Mouse (Mus musculus): Measurements from ENCODE around the gene Gm49387. TPM values are rescaled to one million over a fixed set of nuclear protein-coding genes. Genes with fewer than 3 reads are reported as not detected.

Gm49387 gene
- polyA plus RNA-seq, 1 experiment from 2014 or later: not detected

DNA sequence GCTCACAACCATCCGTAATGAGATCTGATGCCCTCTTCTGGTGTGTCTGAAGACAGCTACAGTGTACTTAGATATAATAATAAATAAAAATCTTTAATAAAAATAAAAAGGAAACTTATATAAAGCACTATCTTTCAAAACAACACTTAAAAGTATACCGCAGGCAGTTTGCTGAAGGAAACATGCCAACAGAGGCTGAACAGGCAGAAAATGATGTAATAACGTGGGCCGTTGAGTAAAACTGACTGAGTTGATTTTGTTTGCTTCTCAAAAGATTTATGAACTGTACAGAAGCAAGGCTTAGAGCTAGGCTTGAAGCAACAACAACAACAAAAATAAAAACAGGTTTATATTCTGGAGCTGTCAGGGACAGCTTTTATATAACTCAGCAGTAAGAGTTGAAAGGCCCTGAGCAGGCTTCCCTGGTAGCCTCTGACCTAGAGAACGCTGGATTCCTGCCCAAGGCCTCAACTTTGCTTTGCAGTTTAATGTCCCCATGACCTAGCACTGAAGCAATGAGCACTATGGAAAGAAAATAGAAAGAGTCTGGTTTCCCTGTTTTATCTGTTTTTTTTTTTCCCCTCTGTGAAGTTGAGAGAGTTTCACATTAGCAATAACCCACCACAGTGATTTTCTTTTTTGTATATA, 3.6 kb upstream of the Gm49387 start:
- no peak overlapping the region for H3K4me2 ChIP-seq (ENCODE audit: low read length)
- TF ChIP-seq CTCF (IDR thresholded peaks at IDR 0.05; ENCODE audit: low read depth): no peak
- H3K27ac ChIP-seq: no peak overlapping the region
- no peak for DNase-seq (ENCODE audit: low spot score)
- no peaks in the 10 kb centered on the region for H3K36me3 ChIP-seq (ENCODE audit: insufficient read depth, low read length)
- no peaks in the 10 kb centered on the region for H3K9me3 ChIP-seq (replicated peaks; ENCODE audit: low read length)
- WGBS: 62% methylated on average over 4 of the region's 5 CpGs
- H3K27me3 ChIP-seq (ENCODE audit: insufficient read depth, low read length): no peaks in the 10 kb centered on the region
- no peak overlapping the region for H3K4me3 ChIP-seq (replicated peaks; ENCODE audit: low read depth, low read length)
- H3K9ac ChIP-seq (ENCODE audit: low read depth, low read length): no peak overlapping the region
- 0 out of 2 replicates have a peak, but pooled peaks cover 4% of the 10 kb centered on the region for H3K4me1 ChIP-seq (replicated peaks; ENCODE audit: insufficient read depth, low read length)
- no peak for ATAC-seq (replicated peaks; ENCODE audit: low FRiP score, low read depth)

DNA sequence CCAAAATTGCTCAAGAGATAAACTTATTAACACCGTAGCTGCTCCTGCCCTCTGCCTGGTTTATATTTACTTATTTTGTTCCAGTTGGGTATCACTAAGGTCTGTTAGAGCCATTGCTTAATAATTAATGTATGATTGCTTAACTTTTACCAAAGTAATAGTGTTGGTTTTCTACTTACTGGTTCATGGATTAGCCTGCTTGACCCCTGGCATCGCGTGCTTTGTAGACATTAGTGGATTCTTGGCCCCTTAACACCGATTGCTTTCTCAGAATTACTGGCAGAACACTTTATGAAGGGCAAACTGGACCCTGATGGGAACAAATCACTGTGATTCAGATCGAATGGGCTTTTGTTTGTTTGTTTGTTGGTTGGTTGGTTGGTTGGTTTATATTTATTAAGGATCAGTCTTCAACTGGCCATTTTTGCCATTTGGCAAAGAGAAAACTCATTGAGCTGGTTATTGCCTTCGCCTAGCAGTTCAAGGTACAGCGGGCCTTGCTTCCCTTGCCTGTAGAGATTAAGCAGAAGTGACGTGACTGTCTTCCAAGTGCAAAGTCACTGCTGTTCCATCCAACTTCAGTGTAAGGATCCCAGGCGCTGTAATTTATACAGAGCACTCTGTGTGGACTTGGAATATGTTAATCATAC, 953 bp upstream of the Gm49387 start:
- no peaks in the 10 kb centered on the region for H3K9me3 ChIP-seq (replicated peaks; ENCODE audit: low read length)
- WGBS: 55% methylated on average over 9 of the region's 9 CpGs
- no peak for TF ChIP-seq CTCF (IDR thresholded peaks at IDR 0.05; ENCODE audit: low read depth)
- no peaks in the 10 kb centered on the region for H3K36me3 ChIP-seq (ENCODE audit: insufficient read depth, low read length)
- peak; percentile 43 for DNase-seq (ENCODE audit: low spot score)
- peak overlapping the region; percentile 56 for H3K9ac ChIP-seq (ENCODE audit: low read depth, low read length)
- H3K4me3 ChIP-seq (replicated peaks; ENCODE audit: low read depth, low read length): peak overlapping the region; percentile 52
- peak overlapping the region; percentile 83 for H3K27ac ChIP-seq
- peak overlapping the region; percentile 94 for H3K4me2 ChIP-seq (ENCODE audit: low read length)
- H3K4me1 ChIP-seq (replicated peaks; ENCODE audit: insufficient read depth, low read length): 0 out of 2 replicates have a peak, but pooled peaks cover 4% of the 10 kb centered on the region
- no peaks in the 10 kb centered on the region for H3K27me3 ChIP-seq (ENCODE audit: insufficient read depth, low read length)
- ATAC-seq (replicated peaks; ENCODE audit: low FRiP score, low read depth): peak; percentile 59

DNA sequence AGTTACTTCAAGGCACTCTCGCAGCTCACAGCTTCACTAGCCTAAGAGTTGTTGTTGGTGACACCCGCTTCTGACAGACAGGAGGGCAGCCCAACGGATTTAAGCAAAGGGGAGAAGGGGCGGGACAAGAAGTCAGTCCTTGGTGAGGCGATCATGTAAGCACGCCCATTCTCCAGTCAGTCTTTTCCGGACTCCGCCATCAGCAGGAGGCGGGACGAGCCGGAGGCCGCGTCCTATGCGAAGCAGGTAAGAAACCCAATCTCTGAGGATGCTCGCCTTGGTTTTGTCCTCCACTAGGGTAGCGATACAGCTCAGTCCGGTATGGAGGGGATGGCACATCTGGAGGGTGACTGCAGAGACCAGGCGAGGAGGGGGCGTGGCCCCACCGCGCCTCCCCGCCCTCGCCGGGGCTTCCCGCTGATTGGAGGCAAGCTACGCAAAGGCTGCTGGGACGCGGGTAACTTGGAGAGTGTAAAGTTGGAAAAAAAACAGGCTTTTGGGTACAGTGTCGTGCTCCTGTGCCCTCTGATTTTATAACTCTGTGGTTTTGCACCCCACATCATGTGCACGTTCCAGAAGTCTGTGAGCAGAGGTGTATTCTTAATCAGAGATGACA, 320 bp upstream of the Gm49387 start, which contains the start of the genes Btd and Hacl1:
Gene Btd (plus strand): TSS at position 139 of the 616 bp plus-strand sequence.
Gene Hacl1 (minus strand): TSS at position 397 of the 616 bp plus-strand sequence.
- Histone ChIP-seq H3K27ac (peak within 1 kb of the TSS; percentile 83), H3K9me3 (replicated peaks; ENCODE audit: low read length) (no peaks in the 10 kb centered on the region), H3K4me2 (ENCODE audit: low read length) (peak within 1 kb of the TSS; percentile 94), H3K36me3 (ENCODE audit: insufficient read depth, low read length) (no peaks in the 10 kb centered on the region), H3K27me3 (ENCODE audit: insufficient read depth, low read length) (no peaks in the 10 kb centered on the region), H3K4me1 (replicated peaks; ENCODE audit: insufficient read depth, low read length) (0 out of 2 replicates have a peak, but pooled peaks cover 4% of the 10 kb centered on the region), H3K9ac (ENCODE audit: low read depth, low read length) (peak within 1 kb of the TSS; percentile 56), H3K4me3 (replicated peaks; ENCODE audit: low read depth, low read length) (peak within 1 kb of the TSS; percentile 52)
- DNase-seq (ENCODE audit: low spot score) (peak; percentile 99), ATAC-seq (replicated peaks; ENCODE audit: low FRiP score, low read depth) (peak; percentile 94)
- WGBS: under 1% methylated on average over 30 of the region's 30 CpGs
- TF ChIP-seq CTCF (IDR thresholded peaks at IDR 0.05; ENCODE audit: low read depth): no peak

DNA sequence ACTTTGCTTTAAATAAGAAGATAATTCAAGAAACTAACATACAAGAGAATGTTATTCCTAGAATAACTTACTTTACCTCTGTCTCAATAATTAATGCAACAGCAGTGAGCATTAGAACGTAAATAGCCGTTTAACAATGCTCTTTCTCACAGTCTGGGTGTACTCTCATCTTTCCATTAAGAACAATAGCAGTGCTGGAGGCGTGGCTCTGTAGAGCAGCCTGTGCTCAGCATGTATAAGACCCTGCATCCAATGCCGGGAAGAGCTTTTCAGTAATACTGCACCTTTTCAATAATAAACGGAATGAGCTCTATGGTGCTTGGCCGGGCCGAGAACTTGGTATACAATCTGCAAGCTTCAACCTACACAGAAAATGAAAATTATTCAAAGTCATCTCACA, 10.0 kb downstream of the Gm49387 start:
- H3K9me3 ChIP-seq (replicated peaks; ENCODE audit: low read length): no peaks in the 10 kb centered on the region
- 71% methylated on average over 7 of the region's 7 CpGs for WGBS
- no peak overlapping the region for H3K9ac ChIP-seq (ENCODE audit: low read depth, low read length)
- ATAC-seq (replicated peaks; ENCODE audit: low FRiP score, low read depth): no peak
- no peak for TF ChIP-seq CTCF (IDR thresholded peaks at IDR 0.05; ENCODE audit: low read depth)
- no peaks in the 10 kb centered on the region for H3K27me3 ChIP-seq (ENCODE audit: insufficient read depth, low read length)
- H3K4me2 ChIP-seq (ENCODE audit: low read length): no peak overlapping the region
- H3K4me1 ChIP-seq (replicated peaks; ENCODE audit: insufficient read depth, low read length): no peaks in the 10 kb centered on the region
- no peak for DNase-seq (ENCODE audit: low spot score)
- no peak overlapping the region for H3K27ac ChIP-seq
- no peaks in the 10 kb centered on the region for H3K36me3 ChIP-seq (ENCODE audit: insufficient read depth, low read length)
- H3K4me3 ChIP-seq (replicated peaks; ENCODE audit: low read depth, low read length): no peak overlapping the region

DNA sequence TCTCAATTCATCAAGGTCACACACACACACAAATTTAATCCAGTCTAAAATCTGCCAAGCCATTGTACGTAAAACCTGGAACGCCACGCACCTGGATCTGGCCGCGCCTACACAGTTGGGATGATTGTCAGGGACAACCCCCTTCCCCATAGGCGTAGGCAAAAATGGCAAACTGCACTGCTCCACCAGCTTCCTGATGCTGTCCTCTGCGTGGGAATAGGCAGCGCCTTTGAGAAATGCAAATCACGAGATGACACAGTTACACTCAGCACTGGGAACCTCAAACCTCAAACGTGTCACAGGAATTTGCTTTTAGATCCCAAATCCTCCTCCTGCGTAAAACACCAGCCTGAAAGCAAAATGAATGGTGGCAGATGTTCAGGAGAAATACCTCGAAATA, 17.9 kb downstream of the Gm49387 start:
- H3K4me1 ChIP-seq (replicated peaks; ENCODE audit: insufficient read depth, low read length): no peaks in the 10 kb centered on the region
- no peak for DNase-seq (ENCODE audit: low spot score)
- no peak for ATAC-seq (replicated peaks; ENCODE audit: low FRiP score, low read depth)
- H3K9me3 ChIP-seq (replicated peaks; ENCODE audit: low read length): no peaks in the 10 kb centered on the region
- no peak overlapping the region for H3K27ac ChIP-seq
- H3K4me3 ChIP-seq (replicated peaks; ENCODE audit: low read depth, low read length): no peak overlapping the region
- no peaks in the 10 kb centered on the region for H3K27me3 ChIP-seq (ENCODE audit: insufficient read depth, low read length)
- no peak for TF ChIP-seq CTCF (IDR thresholded peaks at IDR 0.05; ENCODE audit: low read depth)
- no peak overlapping the region for H3K4me2 ChIP-seq (ENCODE audit: low read length)
- 88% methylated on average over 12 of the region's 12 CpGs for WGBS
- H3K9ac ChIP-seq (ENCODE audit: low read depth, low read length): no peak overlapping the region
- H3K36me3 ChIP-seq (ENCODE audit: insufficient read depth, low read length): 0 out of 2 replicates have a peak, but pooled peaks cover 4% of the 10 kb centered on the region

DNA sequence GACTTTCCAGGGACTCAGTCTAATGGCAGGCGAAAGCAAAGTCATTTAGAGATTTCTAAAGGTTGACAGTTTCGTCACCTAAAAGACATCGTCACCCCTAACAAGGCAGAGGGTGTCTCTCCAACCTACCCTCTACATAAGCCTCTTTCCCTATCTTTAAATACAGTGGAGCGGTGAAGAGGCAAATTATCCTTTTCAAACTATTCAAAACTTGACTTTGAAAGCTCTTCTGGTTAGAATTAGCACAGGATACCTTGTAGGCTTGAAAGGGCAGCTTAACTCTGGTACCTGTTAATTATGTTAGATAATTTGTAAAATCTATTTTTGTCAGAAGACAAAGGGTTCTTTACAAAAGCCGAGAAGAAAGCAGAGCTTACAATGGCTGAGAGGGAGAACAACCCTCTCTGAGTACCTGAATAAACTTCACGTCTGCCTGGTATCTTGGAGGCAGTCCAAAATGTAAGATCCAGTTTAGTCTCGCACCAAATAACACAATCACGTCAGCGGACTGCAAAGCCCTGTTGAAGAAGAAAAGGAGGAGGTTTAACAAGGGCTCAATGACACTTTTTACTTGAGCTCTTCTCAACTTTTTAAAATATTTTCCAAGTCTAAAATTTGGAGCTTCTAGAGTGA, 20.0 kb downstream of the Gm49387 start:
- Histone ChIP-seq H3K4me3 (replicated peaks; ENCODE audit: low read depth, low read length) (no peak overlapping the region), H3K27me3 (ENCODE audit: insufficient read depth, low read length) (no peaks in the 10 kb centered on the region), H3K9me3 (replicated peaks; ENCODE audit: low read length) (no peaks in the 10 kb centered on the region), H3K9ac (ENCODE audit: low read depth, low read length) (no peak overlapping the region), H3K4me2 (ENCODE audit: low read length) (no peak overlapping the region), H3K36me3 (ENCODE audit: insufficient read depth, low read length) (0 out of 2 replicates have a peak, but pooled peaks cover 4% of the 10 kb centered on the region), H3K4me1 (replicated peaks; ENCODE audit: insufficient read depth, low read length) (no peaks in the 10 kb centered on the region), H3K27ac (no peak overlapping the region)
- 77% methylated on average over 9 of the region's 9 CpGs for WGBS
- no peak for TF ChIP-seq CTCF (IDR thresholded peaks at IDR 0.05; ENCODE audit: low read depth)
- DNase-seq (ENCODE audit: low spot score) (no peak), ATAC-seq (replicated peaks; ENCODE audit: low FRiP score, low read depth) (no peak)

Measured in kidney, postnatal 0 days (tissue).